Mouse (Mus musculus) myocyte (in vitro differentiated cells): ENCODE data around the gene Baz2b.

Experiments
- CEBPB ChIP-seq: IDR thresholded peaks from 2 replicates; pipeline ENCODE4 v1.6.1; 2011; ENCODE audit warnings: mild to moderate bottlenecking, moderate library complexity; ENCODE audit not compliant: poor library complexity, insufficient read depth, severe bottlenecking
- E2F4 ChIP-seq: IDR thresholded peaks from one replicate; pipeline ENCODE4 v1.6.1; 2011; ENCODE audit warnings: mild to moderate bottlenecking, control low read depth, moderate library complexity; ENCODE audit not compliant: insufficient read depth
- MAX ChIP-seq: IDR thresholded peaks from one replicate; pipeline ENCODE4 v1.6.1; 2011; ENCODE audit warnings: low read depth, mild to moderate bottlenecking, control low read depth
- MYOD1 ChIP-seq, 3 experiments: IDR thresholded peaks; one replicate each; pipeline ENCODE4 v1.6.1; 2011; ENCODE audit warnings: control low read depth in 2 of 3, low read depth in 2 of 3, mild to moderate bottlenecking in 2 of 3, moderate library complexity in 1 of 3; ENCODE audit not compliant: insufficient read length in 2 of 3, control insufficient read depth in 1 of 3
- MYOG ChIP-seq, 3 experiments: IDR thresholded peaks; one replicate each; pipeline ENCODE4 v1.6.1; 2011; ENCODE audit warnings: control low read depth in 2 of 3, low read depth in 2 of 3, mild to moderate bottlenecking in 2 of 3; ENCODE audit not compliant: insufficient read length in 2 of 3, control insufficient read depth in 1 of 3, insufficient read depth in 1 of 3
- POLR2A ChIP-seq: IDR thresholded peaks from one replicate; pipeline ENCODE4 v1.6.1; 2011; ENCODE audit warnings: low read depth, mild to moderate bottlenecking, control low read depth, moderate library complexity; ENCODE audit not compliant: insufficient read length
- POLR2AphosphoS2 ChIP-seq: IDR thresholded peaks from one replicate; pipeline ENCODE4 v1.6.1; 2011; ENCODE audit warnings: low read depth, control low read depth; ENCODE audit not compliant: insufficient read length
- REST ChIP-seq: IDR thresholded peaks from one replicate; pipeline ENCODE4 v1.6.1; 2011; ENCODE audit warnings: mild to moderate bottlenecking, control low read depth, moderate library complexity; ENCODE audit not compliant: insufficient read depth, insufficient read length
- SRF ChIP-seq: IDR thresholded peaks from one replicate; pipeline ENCODE4 v1.6.1; 2011; ENCODE audit warnings: low read depth; ENCODE audit not compliant: control insufficient read depth, insufficient read length
- TCF12 ChIP-seq: IDR thresholded peaks from one replicate; pipeline ENCODE4 v1.6.1; 2011; ENCODE audit warnings: mild to moderate bottlenecking, control low read depth; ENCODE audit not compliant: poor library complexity, insufficient read depth, severe bottlenecking
- TCF3 ChIP-seq: IDR thresholded peaks from one replicate; pipeline ENCODE4 v1.6.1; 2011; ENCODE audit warnings: low read depth, control low read depth; ENCODE audit not compliant: insufficient read length
- USF1 ChIP-seq: IDR thresholded peaks from one replicate; pipeline ENCODE4 v1.6.1; 2011; ENCODE audit warnings: low read depth, mild to moderate bottlenecking, control low read depth, moderate library complexity

DNA sequence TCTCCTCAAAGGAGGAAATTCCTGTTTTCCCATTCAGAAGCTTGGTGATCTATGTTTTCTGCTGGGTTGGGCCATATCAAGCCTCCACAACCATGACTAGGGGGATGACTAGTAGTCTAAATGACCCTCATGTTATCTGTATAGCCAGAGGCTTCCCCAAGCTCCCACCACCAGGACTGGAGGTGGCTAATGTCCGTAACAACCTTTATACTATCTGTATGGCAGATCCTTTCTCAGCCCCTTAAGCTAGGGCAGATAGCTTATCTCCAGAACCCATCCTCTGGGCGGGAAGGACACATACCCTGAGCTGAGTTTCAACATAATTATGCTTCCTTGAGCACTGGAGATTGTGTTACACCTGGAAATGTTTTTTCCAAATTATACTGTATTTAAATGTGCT lies 45.9 kb downstream of the Baz2b start:
- TF ChIP-seq POLR2A (no peak), MAX (no peak), POLR2AphosphoS2 (no peak), E2F4 (no peak), MYOD1 (IDR thresholded peaks at IDR 0.05; ENCODE audit: control insufficient read depth in 1 of 3, insufficient read length in 2 of 3, low read depth in 2 of 3) (no peak), CEBPB (no peak), USF1 (no peak), MYOG (IDR thresholded peaks at IDR 0.05; ENCODE audit: control insufficient read depth in 1 of 3, insufficient read depth in 1 of 3, insufficient read length in 2 of 3, low read depth in 2 of 3) (no peak), SRF (no peak), TCF12 (no peak), TCF3 (no peak), REST (no peak)
